Mouse (Mus musculus) C2C12 (cell line): ENCODE measurements at regions not wholly inside any gene's neighbourhood (a gene's known extent, or its start where the extent isn't known, plus 50 kb on each side); places are given as distances from the start of the nearest gene placed in this dataset.

ENCODE experiments used
- CTCF ChIP-seq: IDR thresholded peaks from one replicate; pipeline ENCODE4 v1.5.1; 2011; ENCODE audit not compliant: control insufficient read depth, insufficient read depth, insufficient read length
- MAX ChIP-seq: IDR thresholded peaks from one replicate; pipeline ENCODE4 v1.6.1; 2011; ENCODE audit warnings: mild to moderate bottlenecking, control low read depth
- MYOG ChIP-seq: IDR thresholded peaks from one replicate; pipeline ENCODE4 v1.6.1; 2011; ENCODE audit not compliant: control insufficient read depth, insufficient read length; ENCODE audit errors: extremely low read depth
- USF1 ChIP-seq: IDR thresholded peaks from one replicate; pipeline ENCODE4 v1.6.1; 2011; ENCODE audit warnings: low read depth, mild to moderate bottlenecking, control low read depth, moderate library complexity

- TF ChIP-seq MAX (no peak), USF1 (no peak), CTCF (no peak), MYOG (no peak)
Observed at GRCm38 (mm10) chr16:86536479-86536878, 634.9 kb upstream of the Adamts5 start.
